Mouse (Mus musculus): ENCODE data around the gene Grik1. TPM values are rescaled to one million over a fixed set of nuclear protein-coding genes. Genes with fewer than 3 reads are reported as not detected.

Gene Grik1
- polyA plus RNA-seq, 1 experiment from 2014 or later: 3.2 TPM

DNA sequence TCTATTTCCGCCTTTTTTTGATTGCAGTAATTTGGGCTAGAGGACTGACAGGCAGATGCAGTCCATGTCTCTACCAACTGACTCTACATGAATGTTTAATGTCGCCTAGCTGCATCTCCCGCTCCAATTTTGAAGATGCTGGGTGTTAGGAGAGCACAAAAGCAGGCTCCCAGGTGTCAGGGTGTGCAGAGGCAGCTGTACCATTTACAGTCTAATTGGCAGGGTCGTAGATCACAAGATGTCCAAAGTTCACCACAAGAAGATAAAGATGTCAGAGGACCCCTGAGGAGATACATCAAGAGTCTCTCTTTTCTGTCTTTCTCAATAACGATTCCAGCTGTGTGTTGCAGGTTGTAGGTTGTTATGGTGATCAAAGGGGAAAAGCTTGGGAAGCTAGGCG, 111.3 kb downstream of the Grik1 start:
- no peak overlapping the region for H3K9ac ChIP-seq (ENCODE audit: low read length)
- no peak overlapping the region for H3K4me3 ChIP-seq (ENCODE audit: low read depth, low read length)
- WGBS: 43% methylated on average over 6 of the region's 6 CpGs
- no peaks in the 10 kb centered on the region for H3K4me1 ChIP-seq (ENCODE audit: control insufficient read depth, insufficient read depth, low read length)
- DNase-seq (ENCODE audit: low spot score) (no peak), ATAC-seq (ENCODE audit: insufficient read depth, low FRiP score, low TSS enrichment) (no peak)
- H3K4me2 ChIP-seq (ENCODE audit: low read depth): no peak overlapping the region
- H3K27ac ChIP-seq (ENCODE audit: low read depth, low read length): no peak overlapping the region
- H3K27me3 ChIP-seq (ENCODE audit: control insufficient read depth, insufficient read depth, low read length): no peaks in the 10 kb centered on the region
- H3K9me3 ChIP-seq (ENCODE audit: control insufficient read depth, low read length): no peaks in the 10 kb centered on the region
- no peaks in the 10 kb centered on the region for H3K36me3 ChIP-seq (ENCODE audit: control insufficient read depth, insufficient read depth, low read length)

DNA sequence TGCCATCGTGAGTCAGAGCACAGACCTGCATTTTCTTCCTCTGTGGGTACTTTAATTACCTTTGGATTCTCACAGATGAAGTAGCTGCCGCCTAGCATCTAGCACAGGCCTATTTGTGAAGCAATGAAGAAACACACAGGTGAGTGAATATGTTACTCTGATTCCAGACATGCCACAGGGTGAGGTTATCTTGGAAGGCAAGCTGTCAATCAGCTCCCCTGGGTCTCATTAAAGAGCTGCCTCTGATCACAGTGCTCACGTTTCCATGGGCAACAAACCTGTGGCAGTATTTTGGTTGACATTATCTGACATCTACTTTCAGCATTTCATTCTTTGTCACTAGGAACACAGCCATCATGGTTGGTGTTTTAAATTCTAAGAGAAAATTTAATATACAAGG, 112.7 kb downstream of the Grik1 start:
- no peak for DNase-seq (ENCODE audit: low spot score)
- H3K27ac ChIP-seq (ENCODE audit: low read depth, low read length): no peak overlapping the region
- no peak for ATAC-seq (ENCODE audit: insufficient read depth, low FRiP score, low TSS enrichment)

GRCm38 (mm10) chr16:88174083-88174721, 115.9 kb downstream of the Grik1 start:
- H3K4me3 ChIP-seq (ENCODE audit: low read depth, low read length): no peak overlapping the region
- H3K9me3 ChIP-seq (ENCODE audit: control insufficient read depth, low read length): no peaks in the 10 kb centered on the region
- 82% methylated on average over 9 of the region's 9 CpGs for WGBS

More for the DNA sequence above, 112.7 kb downstream of the Grik1 start:
- H3K4me1 ChIP-seq (ENCODE audit: control insufficient read depth, insufficient read depth, low read length): no peaks in the 10 kb centered on the region
- no peaks in the 10 kb centered on the region for H3K27me3 ChIP-seq (ENCODE audit: control insufficient read depth, insufficient read depth, low read length)
- H3K4me2 ChIP-seq (ENCODE audit: low read depth): no peak overlapping the region
- 72% methylated on average over 3 of the region's 3 CpGs for WGBS
- no peak overlapping the region for H3K4me3 ChIP-seq (ENCODE audit: low read depth, low read length)
- no peaks in the 10 kb centered on the region for H3K9me3 ChIP-seq (ENCODE audit: control insufficient read depth, low read length)
- no peak overlapping the region for H3K9ac ChIP-seq (ENCODE audit: low read length)
- no peaks in the 10 kb centered on the region for H3K36me3 ChIP-seq (ENCODE audit: control insufficient read depth, insufficient read depth, low read length)

DNA sequence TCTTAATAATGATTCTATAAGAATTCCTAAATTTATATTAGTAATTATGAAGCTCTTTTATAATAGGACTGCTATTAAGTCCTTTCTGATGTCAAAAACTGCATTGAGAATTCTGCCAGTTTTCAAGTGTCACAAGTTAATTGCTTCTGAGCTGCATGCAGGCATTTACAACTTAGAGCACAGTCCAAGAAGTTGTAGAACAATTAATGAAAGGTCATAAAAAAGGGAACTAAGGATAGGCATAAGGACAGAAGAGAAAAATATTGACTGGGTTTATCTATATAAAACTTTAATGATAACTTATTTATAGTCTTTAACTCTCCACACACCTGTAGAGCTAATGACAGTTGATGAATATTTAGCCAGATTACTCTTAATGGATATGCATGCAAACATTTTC, 123.5 kb downstream of the Grik1 start:
- no peak for ATAC-seq (ENCODE audit: insufficient read depth, low FRiP score, low TSS enrichment)
- Histone ChIP-seq H3K36me3 (ENCODE audit: control insufficient read depth, insufficient read depth, low read length) (no peaks in the 10 kb centered on the region), H3K27me3 (ENCODE audit: control insufficient read depth, insufficient read depth, low read length) (no peaks in the 10 kb centered on the region), H3K4me1 (ENCODE audit: control insufficient read depth, insufficient read depth, low read length) (no peaks in the 10 kb centered on the region), H3K9me3 (ENCODE audit: control insufficient read depth, low read length) (no peaks in the 10 kb centered on the region), H3K4me3 (ENCODE audit: low read depth, low read length) (no peak overlapping the region), H3K27ac (ENCODE audit: low read depth, low read length) (no peak overlapping the region), H3K4me2 (ENCODE audit: low read depth) (no peak overlapping the region), H3K9ac (ENCODE audit: low read length) (no peak overlapping the region)
- no peak for DNase-seq (ENCODE audit: low spot score)

More at GRCm38 (mm10) chr16:88174083-88174721, 115.9 kb downstream of the Grik1 start:
- Histone ChIP-seq H3K4me1 (ENCODE audit: control insufficient read depth, insufficient read depth, low read length) (no peaks in the 10 kb centered on the region), H3K36me3 (ENCODE audit: control insufficient read depth, insufficient read depth, low read length) (no peaks in the 10 kb centered on the region), H3K27ac (ENCODE audit: low read depth, low read length) (no peak overlapping the region), H3K4me2 (ENCODE audit: low read depth) (no peak overlapping the region), H3K9ac (ENCODE audit: low read length) (no peak overlapping the region), H3K27me3 (ENCODE audit: control insufficient read depth, insufficient read depth, low read length) (no peaks in the 10 kb centered on the region)
- DNase-seq (ENCODE audit: low spot score) (no peak), ATAC-seq (ENCODE audit: insufficient read depth, low FRiP score, low TSS enrichment) (no peak)

- no peak for DNase-seq (ENCODE audit: low spot score)
- no peak overlapping the region for H3K4me2 ChIP-seq (ENCODE audit: low read depth)
- no peak overlapping the region for H3K9ac ChIP-seq (ENCODE audit: low read length)
- no peak overlapping the region for H3K4me3 ChIP-seq (ENCODE audit: low read depth, low read length)
- H3K36me3 ChIP-seq (ENCODE audit: control insufficient read depth, insufficient read depth, low read length): no peaks in the 10 kb centered on the region
- WGBS: 68% methylated on average over 2 of the region's 2 CpGs
- H3K27me3 ChIP-seq (ENCODE audit: control insufficient read depth, insufficient read depth, low read length): no peaks in the 10 kb centered on the region
- no peak for ATAC-seq (ENCODE audit: insufficient read depth, low FRiP score, low TSS enrichment)
- no peaks in the 10 kb centered on the region for H3K9me3 ChIP-seq (ENCODE audit: control insufficient read depth, low read length)
- no peaks in the 10 kb centered on the region for H3K4me1 ChIP-seq (ENCODE audit: control insufficient read depth, insufficient read depth, low read length)
- no peak overlapping the region for H3K27ac ChIP-seq (ENCODE audit: low read depth, low read length)
These were observed 147.5 kb downstream of the Grik1 start for GRCm38 (mm10) chr16:88142574-88142973.

- H3K27me3 ChIP-seq (ENCODE audit: control insufficient read depth, insufficient read depth, low read length): no peaks in the 10 kb centered on the region
- DNase-seq (ENCODE audit: low spot score) (no peak), ATAC-seq (ENCODE audit: insufficient read depth, low FRiP score, low TSS enrichment) (no peak)
- no peaks in the 10 kb centered on the region for H3K36me3 ChIP-seq (ENCODE audit: control insufficient read depth, insufficient read depth, low read length)
- no peaks in the 10 kb centered on the region for H3K4me1 ChIP-seq (ENCODE audit: control insufficient read depth, insufficient read depth, low read length)
- WGBS: 64% methylated on average over 2 of the region's 2 CpGs
- H3K4me3 ChIP-seq (ENCODE audit: low read depth, low read length): no peak overlapping the region
- H3K4me2 ChIP-seq (ENCODE audit: low read depth): no peak overlapping the region
- no peak overlapping the region for H3K9ac ChIP-seq (ENCODE audit: low read length)
- no peaks in the 10 kb centered on the region for H3K9me3 ChIP-seq (ENCODE audit: control insufficient read depth, low read length)
- H3K27ac ChIP-seq (ENCODE audit: low read depth, low read length): no peak overlapping the region
These were observed 147.9 kb downstream of the Grik1 start for GRCm38 (mm10) chr16:88142136-88142535.

GRCm38 (mm10) chr16:88141594-88141993, 148.5 kb downstream of the Grik1 start:
- Histone ChIP-seq H3K4me3 (ENCODE audit: low read depth, low read length) (no peak overlapping the region), H3K4me2 (ENCODE audit: low read depth) (no peak overlapping the region), H3K9ac (ENCODE audit: low read length) (no peak overlapping the region), H3K4me1 (ENCODE audit: control insufficient read depth, insufficient read depth, low read length) (no peaks in the 10 kb centered on the region), H3K27me3 (ENCODE audit: control insufficient read depth, insufficient read depth, low read length) (no peaks in the 10 kb centered on the region), H3K9me3 (ENCODE audit: control insufficient read depth, low read length) (no peaks in the 10 kb centered on the region), H3K36me3 (ENCODE audit: control insufficient read depth, insufficient read depth, low read length) (no peaks in the 10 kb centered on the region), H3K27ac (ENCODE audit: low read depth, low read length) (no peak overlapping the region)
- DNase-seq (ENCODE audit: low spot score) (no peak), ATAC-seq (ENCODE audit: insufficient read depth, low FRiP score, low TSS enrichment) (no peak)
- 94% methylated on average over 2 of the region's 2 CpGs for WGBS

GRCm38 (mm10) chr16:88138913-88139312, 151.2 kb downstream of the Grik1 start:
- ATAC-seq (ENCODE audit: insufficient read depth, low FRiP score, low TSS enrichment): no peak
- H3K27ac ChIP-seq (ENCODE audit: low read depth, low read length): no peak overlapping the region
- H3K4me3 ChIP-seq (ENCODE audit: low read depth, low read length): no peak overlapping the region
- DNase-seq (ENCODE audit: low spot score): no peak
- no peak overlapping the region for H3K9ac ChIP-seq (ENCODE audit: low read length)
- H3K4me1 ChIP-seq (ENCODE audit: control insufficient read depth, insufficient read depth, low read length): no peaks in the 10 kb centered on the region
- H3K36me3 ChIP-seq (ENCODE audit: control insufficient read depth, insufficient read depth, low read length): no peaks in the 10 kb centered on the region
- H3K27me3 ChIP-seq (ENCODE audit: control insufficient read depth, insufficient read depth, low read length): no peaks in the 10 kb centered on the region
- 71% methylated on average over 1 of the region's 1 CpGs for WGBS
- no peak overlapping the region for H3K4me2 ChIP-seq (ENCODE audit: low read depth)
- H3K9me3 ChIP-seq (ENCODE audit: control insufficient read depth, low read length): no peaks in the 10 kb centered on the region

- no peaks in the 10 kb centered on the region for H3K9me3 ChIP-seq (ENCODE audit: control insufficient read depth, low read length)
- H3K27ac ChIP-seq (ENCODE audit: low read depth, low read length): no peak overlapping the region
- WGBS: 86% methylated on average over 2 of the region's 2 CpGs
- H3K9ac ChIP-seq (ENCODE audit: low read length): no peak overlapping the region
- H3K4me3 ChIP-seq (ENCODE audit: low read depth, low read length): no peak overlapping the region
- ATAC-seq (ENCODE audit: insufficient read depth, low FRiP score, low TSS enrichment) (no peak), DNase-seq (ENCODE audit: low spot score) (no peak)
- H3K4me2 ChIP-seq (ENCODE audit: low read depth): no peak overlapping the region
- no peaks in the 10 kb centered on the region for H3K4me1 ChIP-seq (ENCODE audit: control insufficient read depth, insufficient read depth, low read length)
- H3K36me3 ChIP-seq (ENCODE audit: control insufficient read depth, insufficient read depth, low read length): no peaks in the 10 kb centered on the region
- H3K27me3 ChIP-seq (ENCODE audit: control insufficient read depth, insufficient read depth, low read length): no peaks in the 10 kb centered on the region
These were observed 157.1 kb downstream of the Grik1 start for GRCm38 (mm10) chr16:88132919-88133318.
